Comparison of ENCODE assay signal across 17 mouse cellular contexts in the genomic region with DNA sequence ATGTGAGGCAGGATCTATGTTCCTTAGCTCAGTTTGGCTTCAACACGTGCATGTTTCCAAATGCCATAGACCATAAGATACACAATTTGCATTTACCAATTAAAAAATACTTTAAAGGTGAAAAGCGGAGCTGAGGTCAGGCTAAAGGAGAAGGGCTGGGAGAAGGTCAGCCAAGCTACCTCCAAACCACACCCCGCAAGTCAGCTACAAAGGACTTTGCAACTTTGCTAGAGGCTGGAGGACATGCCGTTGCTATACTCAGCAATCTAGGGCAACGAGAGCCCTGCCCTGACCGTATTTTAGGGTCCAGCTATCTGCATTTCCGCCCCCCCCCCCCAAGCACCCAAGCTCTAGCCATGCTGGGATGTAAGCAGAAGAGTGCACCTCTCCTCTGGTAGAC.
"Had no signal": no experiment of that assay in that cellular context is flagged by ENCODE, and none has a peak within 500 bp of the region (broad histone marks: within the 10 kb centered on the region; RNA-seq: fewer than 3 reads in every experiment).

No protein-coding gene starts in this region.

- H3K27ac ChIP-seq: lung, embryonic 15.5 days; macrophage; midbrain, embryonic 13.5 days; midbrain, embryonic 15.5 days; neural tube, embryonic 12.5 days; stomach, embryonic 15.5 days; stomach, postnatal 0 days had no signal

- DNase-seq: lung, adult 2 months; lung, postnatal 14 days; lung, postnatal 36 days; right cerebral cortex, postnatal 14 days; thymus, adult 2 months; thymus, postnatal 25 days; thymus, postnatal 4 days had no signal

- H3K4me3 ChIP-seq: lung, embryonic 15.5 days; megakaryocyte, embryonic 14.5 days; midbrain, embryonic 13.5 days; midbrain, embryonic 15.5 days; neural tube, embryonic 12.5 days; stomach, embryonic 15.5 days had no signal

- ATAC-seq: lung, postnatal 0 days; midbrain, embryonic 13.5 days; midbrain, embryonic 15.5 days had no signal

- H3K9me3 ChIP-seq: lung, embryonic 15.5 days; megakaryocyte, embryonic 14.5 days; midbrain, embryonic 13.5 days; midbrain, embryonic 15.5 days; neural tube, embryonic 12.5 days; stomach, embryonic 15.5 days had no signal

- H3K4me2 ChIP-seq: lung, embryonic 15.5 days; midbrain, embryonic 11.5 days; midbrain, embryonic 13.5 days; midbrain, embryonic 15.5 days; neural tube, embryonic 12.5 days; stomach, embryonic 15.5 days had no signal

- H3K4me1 ChIP-seq: midbrain, embryonic 13.5 days; midbrain, embryonic 15.5 days had no signal

- H3K9ac ChIP-seq: lung, embryonic 15.5 days; midbrain, embryonic 13.5 days; midbrain, embryonic 15.5 days; neural tube, embryonic 12.5 days; stomach, embryonic 15.5 days had no signal

- H3K27me3 ChIP-seq: lung, embryonic 15.5 days; midbrain, embryonic 13.5 days; midbrain, embryonic 15.5 days; neural tube, embryonic 12.5 days; stomach, embryonic 15.5 days had no signal

- H3K36me3 ChIP-seq: lung, embryonic 15.5 days; midbrain, embryonic 13.5 days; midbrain, embryonic 15.5 days; neural tube, embryonic 12.5 days; stomach, embryonic 15.5 days had no signal
